ENCODE assay signal across 11 mouse cellular contexts in the genomic region with DNA sequence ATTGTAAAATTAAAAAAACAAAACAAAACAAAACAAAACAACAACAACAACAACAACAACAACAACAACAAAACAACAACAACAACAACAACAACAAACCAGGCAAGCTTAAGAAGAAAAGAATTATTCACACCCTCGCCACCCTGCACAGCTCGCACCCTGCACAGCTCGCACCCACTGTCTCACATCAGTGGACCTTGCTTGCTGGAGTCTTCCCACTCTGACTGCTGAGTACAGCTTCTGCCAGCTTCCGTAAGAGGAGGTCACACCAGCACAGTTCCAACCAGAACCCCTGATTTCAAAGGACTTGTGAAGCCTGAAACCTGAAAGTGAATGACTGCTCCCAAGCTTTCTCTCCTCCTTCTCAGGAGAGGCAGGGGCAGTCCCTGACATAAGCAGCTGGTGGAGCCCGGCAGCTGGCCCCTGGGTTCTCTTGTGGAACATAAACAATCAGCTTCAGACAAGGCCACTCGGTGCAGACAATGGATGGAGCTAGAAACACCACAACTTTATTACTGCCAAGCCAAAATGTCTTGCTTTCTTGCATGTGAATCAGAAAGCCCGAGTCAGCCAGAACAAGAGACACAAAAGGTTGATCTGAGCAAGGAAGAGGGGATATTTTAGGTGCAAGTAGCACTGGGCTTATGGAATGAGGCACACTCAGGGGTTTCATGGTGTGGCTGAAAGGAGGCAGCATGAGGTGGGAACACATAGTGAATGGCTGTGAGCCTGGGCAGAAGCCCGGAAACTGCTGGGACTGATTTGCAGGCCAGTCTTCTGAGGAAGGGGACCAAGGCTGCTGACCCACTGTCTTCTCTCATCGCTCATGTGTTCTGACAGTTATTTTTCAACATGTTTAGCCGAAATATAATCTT.
A peak's percentile ranks its signal among the peaks of the same experiment; 100 is the strongest.
DNase-seq lines count a peak whose midpoint lies in the region; ATAC-seq and TF ChIP-seq lines count a peak whose summit lies in the region.
"Had no signal": no experiment of that assay in that cellular context is flagged by ENCODE, and none has a peak within 500 bp of the region (broad histone marks: within the 10 kb centered on the region; RNA-seq: fewer than 3 reads in every experiment).

No protein-coding gene starts in this region.

- no peak for DNase-seq in heart, postnatal 0 days (ENCODE audit: low spot score)
- DNase-seq in heart, postnatal 4 days: no peak
- peak; percentile 37 for DNase-seq in embryo, embryonic 10 days (ENCODE audit: low spot score)
- no peak for DNase-seq in forebrain, postnatal 0 days
- peak; percentile 44 for DNase-seq in midbrain, embryonic 14.5 days
- DNase-seq in urinary bladder, adult 18-20 months (ENCODE audit: low spot score in 2 of 2): no peak
- DNase-seq in layer of hippocampus, postnatal 36 days: no peak
- DNase-seq in left cerebral cortex, adult 2 months (ENCODE audit: extremely low spot score in 1 of 2, low spot score in 2 of 2): no peak
- DNase-seq: adrenal gland, postnatal 10 days; right cerebral cortex, postnatal 14 days had no signal

- no peak for ATAC-seq in heart, postnatal 0 days (ENCODE audit: insufficient read depth, low read depth)
- peak; percentile 58 for ATAC-seq in forebrain, postnatal 0 days
- ATAC-seq in midbrain, embryonic 14.5 days (ENCODE audit: low FRiP score, low TSS enrichment): peak; percentile 53; the same call in 1 of the 2 replicates

- H3K4me1 ChIP-seq in heart, postnatal 0 days (ENCODE audit: control insufficient read depth, insufficient read depth): peaks cover 3% of the 10 kb centered on the region; the same call in 1 of the 2 replicates
- no peaks in the 10 kb centered on the region for H3K4me1 ChIP-seq in forebrain, postnatal 0 days (ENCODE audit: insufficient read depth)
- H3K4me1 ChIP-seq in midbrain, embryonic 14.5 days (ENCODE audit: control insufficient read depth, insufficient read depth, low read length): no peaks in the 10 kb centered on the region
- H3K4me1 ChIP-seq: embryonic facial prominence, embryonic 15.5 days had no signal

- H3K9ac ChIP-seq in heart, postnatal 0 days (replicated peaks; ENCODE audit: low read depth, low read length): no peak overlapping the region
- no peak overlapping the region for H3K9ac ChIP-seq in forebrain, postnatal 0 days
- H3K9ac ChIP-seq in midbrain, embryonic 14.5 days (replicated peaks; ENCODE audit: low read length): no peak overlapping the region
- H3K9ac ChIP-seq: embryonic facial prominence, embryonic 15.5 days had no signal

- intact Hi-C loops in left cerebral cortex, adult 2 months (cut with DNase I): no loop called here

- no peaks in the 10 kb centered on the region for H3K27me3 ChIP-seq in heart, postnatal 0 days (ENCODE audit: control insufficient read depth, insufficient read depth, low read length)
- no peaks in the 10 kb centered on the region for H3K27me3 ChIP-seq in forebrain, postnatal 0 days (ENCODE audit: insufficient read depth, low read length)
- no peaks in the 10 kb centered on the region for H3K27me3 ChIP-seq in midbrain, embryonic 14.5 days (ENCODE audit: control insufficient read depth, insufficient read depth, low read length)
- H3K27me3 ChIP-seq: embryonic facial prominence, embryonic 15.5 days had no signal

- no peak overlapping the region for H3K4me2 ChIP-seq in heart, postnatal 0 days (ENCODE audit: low read depth, low read length)
- H3K4me2 ChIP-seq in forebrain, postnatal 0 days (ENCODE audit: low read depth): no peak overlapping the region
- H3K4me2 ChIP-seq in midbrain, embryonic 14.5 days (ENCODE audit: low read length): no peak overlapping the region
- H3K4me2 ChIP-seq: embryonic facial prominence, embryonic 15.5 days had no signal

- 0 out of 2 replicates have a peak, but pooled peaks have one; percentile 2 for TF ChIP-seq CTCF in heart, postnatal 0 days (IDR thresholded peaks at IDR 0.05; ENCODE audit: low read depth)
- no peak for TF ChIP-seq CTCF in forebrain, postnatal 0 days (IDR thresholded peaks at IDR 0.05; ENCODE audit: low read depth)
- TF ChIP-seq CTCF in left cerebral cortex, adult 2 months (IDR thresholded peaks at IDR 0.05): no peak

- H3K9me3 ChIP-seq in heart, postnatal 0 days (replicated peaks; ENCODE audit: control insufficient read depth, low read length): no peaks in the 10 kb centered on the region
- H3K9me3 ChIP-seq in forebrain, postnatal 0 days (ENCODE audit: low read length): no peaks in the 10 kb centered on the region
- H3K9me3 ChIP-seq in midbrain, embryonic 14.5 days (ENCODE audit: control insufficient read depth, low read length): no peaks in the 10 kb centered on the region
- H3K9me3 ChIP-seq: embryonic facial prominence, embryonic 15.5 days had no signal

- WGBS in heart, postnatal 0 days: 52% methylated on average over 10 of the region's 10 CpGs
- 56% methylated on average over 10 of the region's 10 CpGs for WGBS in forebrain, postnatal 0 days
- 51% methylated on average over 10 of the region's 10 CpGs for WGBS in midbrain, embryonic 14.5 days

- H3K4me3 ChIP-seq in heart, postnatal 0 days (ENCODE audit: low read depth, low read length): no peak overlapping the region
- no peak overlapping the region for H3K4me3 ChIP-seq in forebrain, postnatal 0 days (ENCODE audit: low read depth, low read length)
- no peak overlapping the region for H3K4me3 ChIP-seq in midbrain, embryonic 14.5 days (replicated peaks; ENCODE audit: low read depth, low read length)
- no peak overlapping the region for H3K4me3 ChIP-seq in left cerebral cortex, adult 2 months
- H3K4me3 ChIP-seq: embryonic facial prominence, embryonic 15.5 days had no signal

- H3K27ac ChIP-seq in heart, postnatal 0 days (ENCODE audit: low read depth): no peak overlapping the region
- no peak overlapping the region for H3K27ac ChIP-seq in forebrain, postnatal 0 days (ENCODE audit: low read depth, low read length)
- no peak overlapping the region for H3K27ac ChIP-seq in midbrain, embryonic 14.5 days (replicated peaks; ENCODE audit: low read depth, low read length)
- no peak overlapping the region for H3K27ac ChIP-seq in left cerebral cortex, adult 2 months
- H3K27ac ChIP-seq: embryonic facial prominence, embryonic 15.5 days had no signal

- H3K36me3 ChIP-seq in heart, postnatal 0 days (replicated peaks; ENCODE audit: control insufficient read depth, insufficient read depth, low read length): no peaks in the 10 kb centered on the region
- H3K36me3 ChIP-seq in forebrain, postnatal 0 days (ENCODE audit: insufficient read depth): no peaks in the 10 kb centered on the region
- H3K36me3 ChIP-seq in midbrain, embryonic 14.5 days (ENCODE audit: control insufficient read depth, insufficient read depth, low read length): no peaks in the 10 kb centered on the region
- H3K36me3 ChIP-seq: embryonic facial prominence, embryonic 15.5 days had no signal

- no peak for TF ChIP-seq EP300 in heart, postnatal 0 days (IDR thresholded peaks at IDR 0.05; ENCODE audit: low read depth)

Comparison
In these comparisons a context has a peak if more than half of its experiments do, and no peak if none do; other contexts are left out.
1. DNase-seq: peak in embryo, embryonic 10 days (single experiment) and midbrain, embryonic 14.5 days (single experiment); none in heart, postnatal 0 days (single experiment), heart, postnatal 4 days (single experiment), forebrain, postnatal 0 days (single experiment), urinary bladder, adult 18-20 months (0 of 2), layer of hippocampus, postnatal 36 days (0 of 2) and left cerebral cortex, adult 2 months (0 of 2).